Mouse (Mus musculus): ENCODE data around the gene Rrp1.
A peak's percentile ranks its signal among the peaks of the same experiment; 100 is the strongest.
"Not testable (repeated sequence)": the region's sequence is repeated elsewhere in the genome, so short reads cannot be mapped to it uniquely, and the experiment has no call there.

Gene Rrp1

DNA sequence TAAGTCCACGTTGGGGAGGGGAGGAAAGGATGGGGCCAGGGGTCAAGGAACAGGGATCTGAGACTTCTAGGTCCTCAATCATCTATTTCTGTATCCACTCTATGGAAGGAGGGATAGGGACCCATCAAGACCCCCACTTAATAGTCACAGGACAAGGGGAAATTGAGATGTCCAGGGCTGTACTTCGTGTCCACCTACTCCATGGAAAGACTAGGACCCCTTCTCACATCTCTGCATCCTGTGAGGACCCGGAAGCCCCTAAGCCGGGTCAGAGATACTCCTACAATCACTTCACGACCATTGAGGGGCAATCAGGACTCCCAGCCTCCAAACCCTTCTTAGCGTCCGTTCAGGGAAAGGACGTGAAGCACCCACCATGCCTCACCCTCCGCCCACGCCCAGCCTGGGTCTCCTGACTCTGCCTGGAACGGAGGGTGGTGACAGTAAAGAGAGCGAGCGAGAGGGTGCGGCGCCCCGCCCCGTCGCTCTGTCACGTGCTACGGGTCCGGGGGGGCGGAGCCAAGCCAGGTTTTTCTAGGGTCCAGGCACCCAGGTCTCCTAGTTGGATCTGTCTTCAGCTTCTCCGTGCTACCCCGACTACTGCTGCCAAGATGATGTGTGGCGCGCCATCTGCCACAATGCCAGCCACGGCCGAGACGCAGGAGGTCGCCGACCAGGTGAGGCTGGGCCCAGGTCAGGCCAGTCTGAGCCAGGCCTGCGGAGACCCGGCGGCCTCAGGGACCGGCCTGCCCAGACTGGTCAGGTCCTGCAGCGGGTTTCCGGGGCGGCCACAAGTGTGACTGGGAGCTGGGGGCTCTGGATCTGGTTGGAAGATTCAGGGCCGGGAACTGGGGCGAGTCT lies 12.6 kb upstream of the Rrp1 start, which contains the start of gene Cstb:
TSS of gene Cstb (plus strand) at position 489 of the 861 bp plus-strand sequence.
- peak; percentile 88 for DNase-seq

DNA sequence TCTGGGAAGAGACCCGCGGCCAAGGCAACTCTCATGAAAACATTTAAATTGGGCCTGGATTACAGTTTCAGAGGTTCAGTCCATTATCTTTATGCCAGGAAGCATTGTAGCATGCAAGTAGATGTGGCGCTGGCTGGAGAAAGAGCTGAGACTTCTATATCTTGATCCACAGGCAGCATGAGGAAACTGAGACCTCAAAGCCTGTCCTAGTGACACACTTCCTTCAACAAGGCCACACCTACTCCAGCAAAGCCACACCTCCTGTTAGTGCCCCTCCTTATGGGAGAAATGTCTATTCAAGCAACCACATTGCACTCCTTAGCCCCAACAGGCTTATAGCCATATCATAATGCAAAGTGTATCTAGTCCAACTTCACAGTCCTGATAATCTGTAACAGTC lies 9.8 kb upstream of the Rrp1 start:
- no peak for DNase-seq

DNA sequence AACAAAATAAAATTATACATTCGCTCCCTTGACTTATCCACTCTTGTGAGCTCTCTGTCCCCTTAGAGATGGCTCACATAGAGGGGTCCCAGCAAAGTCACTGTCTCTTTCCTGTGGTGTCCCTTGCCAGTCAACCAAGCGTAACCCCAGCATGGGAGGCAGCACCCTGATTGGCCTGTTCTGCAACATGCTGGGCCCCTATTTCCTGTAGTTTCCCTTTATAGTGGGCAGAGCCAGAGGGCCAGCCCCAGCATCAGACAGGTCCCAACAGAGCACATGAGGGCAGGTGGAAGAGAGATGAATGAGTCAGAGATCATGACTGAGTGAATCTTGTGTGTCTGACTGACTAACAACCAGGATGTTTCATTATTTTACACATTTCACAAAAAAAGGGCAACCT lies 8.1 kb upstream of the Rrp1 start:
- DNase-seq = no peak

DNA sequence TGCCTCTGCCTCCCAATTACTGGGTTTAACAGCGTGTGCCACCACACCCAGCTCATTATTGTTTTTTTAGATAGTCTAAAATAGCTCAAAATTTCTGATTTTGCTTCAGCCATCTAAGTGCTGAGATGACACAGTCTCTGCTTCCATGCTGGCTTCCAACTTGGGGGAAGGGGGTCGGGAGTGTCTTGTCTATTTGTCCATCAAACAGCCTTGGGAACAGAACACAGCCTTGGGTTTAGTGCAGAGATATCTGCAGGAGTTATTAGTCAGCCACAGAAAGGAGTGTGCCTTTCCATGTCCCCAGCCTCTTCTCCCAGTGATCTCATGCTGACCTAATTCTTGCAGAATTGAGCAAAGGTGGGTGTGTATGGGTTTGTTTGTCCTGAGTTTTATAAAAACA lies 5.9 kb upstream of the Rrp1 start:
- no peak for DNase-seq

DNA sequence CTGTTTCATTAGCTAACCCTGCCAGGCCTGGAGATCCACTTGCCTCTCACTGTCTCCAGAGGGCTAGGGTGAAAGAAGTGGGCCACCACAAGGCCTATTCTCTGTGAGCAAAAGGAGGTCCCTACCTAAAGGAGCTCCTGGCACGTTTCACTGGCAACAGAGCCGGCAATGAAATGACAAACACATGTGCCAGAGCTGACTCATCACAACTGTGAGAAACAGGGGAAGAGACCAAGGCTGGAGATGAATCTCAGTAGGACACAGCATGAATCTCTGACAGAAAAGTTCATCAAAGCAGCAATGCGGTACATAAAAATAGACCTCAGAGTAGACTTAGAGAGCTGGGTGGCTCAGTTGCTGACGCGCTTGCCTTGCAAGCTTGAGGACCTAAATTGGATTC lies 5.0 kb upstream of the Rrp1 start:
- DNase-seq = no peak

DNA sequence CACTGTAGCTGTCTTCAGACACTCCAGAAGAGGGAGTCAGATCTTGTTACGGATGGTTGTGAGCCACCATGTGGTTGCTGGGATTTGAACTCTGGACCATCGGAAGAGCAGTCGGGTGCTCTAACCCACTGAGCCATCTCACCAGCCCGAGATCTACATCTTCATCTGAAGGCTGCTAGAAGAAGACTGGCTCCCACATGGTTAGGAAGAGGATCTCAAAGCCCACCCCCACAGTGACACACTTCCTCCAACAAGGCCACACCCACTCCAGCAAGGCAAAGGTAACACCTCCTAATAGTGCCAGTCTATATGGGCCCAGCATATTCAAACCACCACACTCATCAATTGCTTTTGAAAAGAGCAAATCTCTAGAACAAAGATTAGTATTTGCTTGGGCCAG lies 2.1 kb upstream of the Rrp1 start:
- DNase-seq = not testable (repeated sequence)

DNA sequence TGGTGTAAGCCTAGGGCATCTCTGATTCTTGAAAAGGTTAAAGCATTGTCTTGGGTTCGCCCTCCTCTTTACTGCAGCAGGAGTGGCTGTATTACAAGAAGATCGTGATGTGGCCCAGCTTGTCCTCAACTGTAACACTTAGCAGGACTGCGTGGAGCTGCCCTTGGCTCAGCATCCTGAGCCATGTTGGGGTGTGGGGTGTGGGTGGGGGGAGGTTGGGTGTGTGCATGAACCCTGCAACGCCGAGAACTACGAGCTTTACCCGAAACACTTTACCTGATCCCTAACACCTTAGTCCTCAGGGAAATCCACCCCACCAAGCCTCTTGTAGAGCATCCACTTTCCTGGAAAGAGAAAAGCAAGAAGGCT lies 293 bp upstream of the Rrp1 start:
- no peak for DNase-seq

DNA sequence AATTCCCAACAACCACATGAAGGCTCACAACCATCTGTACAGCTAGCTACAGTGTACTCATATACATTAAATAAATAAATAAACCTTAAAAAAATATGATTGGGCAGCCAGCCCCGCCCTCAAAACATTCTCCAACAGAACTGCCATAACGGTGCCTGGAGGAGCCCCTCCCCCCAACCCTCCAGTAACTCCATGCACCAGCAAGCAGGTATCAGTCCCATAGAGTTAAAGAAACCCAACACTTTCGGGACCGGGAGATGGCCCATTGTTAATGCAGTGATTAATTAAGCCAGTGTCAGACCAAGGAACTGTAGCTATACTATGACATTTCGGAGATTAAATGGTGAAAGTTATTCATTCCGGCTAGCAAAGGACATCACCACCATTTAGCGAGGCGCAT lies 992 bp downstream of the Rrp1 start:
- DNase-seq = no peak

DNA sequence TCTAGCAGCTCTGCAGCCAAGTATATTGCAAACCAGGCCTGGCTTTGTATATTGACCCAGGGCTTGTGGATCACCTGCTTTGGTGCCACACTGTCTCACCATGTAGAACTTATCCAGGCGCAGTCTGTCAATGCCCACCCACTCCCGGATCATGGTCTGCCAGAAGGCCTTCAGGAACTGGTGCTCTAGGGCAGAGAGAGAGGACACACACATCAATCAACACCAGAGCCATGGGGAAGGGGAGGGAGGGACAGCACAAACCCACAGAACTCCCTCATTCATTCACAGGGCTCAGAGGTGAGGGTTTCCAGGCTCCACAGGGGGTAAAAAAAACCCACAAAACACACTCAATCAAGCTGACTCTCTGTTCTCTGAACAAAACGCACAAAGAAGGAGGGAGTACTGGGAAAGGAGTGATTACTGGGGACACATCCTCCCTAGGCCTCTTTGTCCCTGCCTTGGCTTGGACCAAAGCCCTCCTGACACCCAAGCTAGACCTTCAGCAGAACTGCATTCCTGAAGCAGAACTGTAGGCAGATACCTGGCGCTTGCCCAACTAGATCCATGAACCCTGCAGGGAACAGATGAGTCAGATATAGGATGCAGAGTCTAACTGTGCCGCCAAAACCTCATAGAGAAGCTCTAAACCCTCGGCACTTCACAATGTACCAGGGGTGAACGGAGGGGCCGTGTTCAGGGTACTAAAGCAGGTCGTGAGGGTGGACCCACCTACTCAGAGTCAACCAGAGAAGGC lies 3.6 kb downstream of the Rrp1 start:
- DNase-seq = no peak

DNA sequence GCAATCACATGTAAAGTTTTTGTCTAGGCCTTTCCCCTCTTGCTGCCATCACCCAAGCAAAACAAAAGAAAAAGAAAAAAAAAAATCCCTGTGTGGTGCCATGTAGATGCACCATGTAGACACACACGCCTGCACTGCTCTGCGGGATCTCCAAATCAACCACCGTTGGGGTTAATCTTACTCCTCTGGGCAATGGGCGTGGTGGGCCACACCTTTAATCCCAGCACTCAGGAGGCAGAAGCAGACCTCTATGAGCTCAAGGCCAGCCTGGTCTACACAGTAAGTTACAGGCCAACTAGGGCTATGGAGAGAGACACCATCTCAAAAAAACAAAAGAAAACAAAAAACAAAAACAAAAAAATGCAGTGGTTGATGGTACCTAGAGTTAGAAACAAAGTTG lies 5.7 kb downstream of the Rrp1 start:
- no peak for DNase-seq

DNA sequence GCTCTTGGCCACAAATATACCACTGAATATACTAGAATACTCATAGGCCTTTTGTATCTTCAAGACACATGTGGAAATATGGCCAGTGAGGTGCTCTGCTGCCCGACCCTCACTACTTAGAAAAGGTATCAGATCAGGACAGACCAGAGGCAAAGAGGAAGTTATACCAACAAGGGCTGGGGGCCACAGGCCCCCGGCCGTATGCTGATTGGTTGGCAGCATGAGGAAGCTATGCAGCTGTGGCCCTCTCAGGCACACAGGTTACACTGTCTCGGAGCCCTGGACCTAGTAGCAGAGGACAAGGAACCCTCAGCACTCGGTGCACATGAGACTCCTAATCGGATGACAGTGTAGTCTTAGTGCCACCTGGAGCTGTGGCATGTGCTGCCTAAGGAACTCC lies 6.7 kb downstream of the Rrp1 start:
- no peak for DNase-seq

DNA sequence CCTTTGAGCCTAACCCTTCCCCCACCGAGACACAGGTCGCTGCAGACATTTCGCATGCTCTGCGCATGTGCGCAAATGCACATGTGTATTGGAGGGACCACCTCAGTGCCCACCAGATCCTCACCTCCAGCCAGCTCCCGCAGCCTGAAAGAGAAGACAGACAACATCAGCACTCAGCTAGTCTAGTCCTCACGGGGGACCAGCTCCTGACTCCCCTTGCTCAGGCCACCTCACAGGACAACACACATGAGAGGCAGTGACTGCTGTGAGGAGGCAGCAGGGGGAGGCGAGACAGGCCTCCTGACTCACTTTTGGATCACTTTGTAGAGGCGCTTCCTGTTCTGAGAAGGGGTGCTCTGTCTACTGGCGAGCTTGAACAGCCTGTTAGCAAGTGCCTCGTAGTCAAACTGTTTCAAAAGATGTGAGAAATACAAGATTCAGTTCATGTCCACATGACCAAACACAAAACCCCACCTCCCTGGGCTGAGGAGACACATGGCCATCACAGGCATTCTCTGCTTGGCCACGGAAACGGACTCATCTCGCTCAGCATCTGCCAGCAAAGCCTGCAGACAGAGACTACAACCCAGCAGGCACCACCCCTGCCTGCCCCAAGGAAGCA lies 10.4 kb downstream of the Rrp1 start:
- DNase-seq = no peak

DNA sequence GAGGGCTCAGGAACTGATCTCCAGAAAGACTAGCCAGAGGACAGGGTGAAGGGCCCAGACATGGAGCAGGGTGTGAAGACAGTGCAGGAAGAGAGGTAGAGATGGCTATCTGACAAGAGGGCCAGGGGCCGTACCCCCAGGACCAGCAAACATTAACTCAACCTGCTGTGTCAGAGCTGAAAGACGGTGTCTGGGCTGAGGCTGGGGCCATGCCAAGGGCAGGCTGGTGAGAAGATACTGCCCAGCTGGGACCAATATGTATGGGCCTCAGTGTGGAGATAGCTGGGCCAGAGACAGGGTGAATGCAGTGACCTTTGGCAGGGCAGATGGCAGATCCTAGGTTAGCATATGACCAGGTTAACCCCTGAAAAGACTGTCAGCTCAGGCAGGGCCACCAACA lies 11.7 kb downstream of the Rrp1 start:
- DNase-seq = no peak

DNA sequence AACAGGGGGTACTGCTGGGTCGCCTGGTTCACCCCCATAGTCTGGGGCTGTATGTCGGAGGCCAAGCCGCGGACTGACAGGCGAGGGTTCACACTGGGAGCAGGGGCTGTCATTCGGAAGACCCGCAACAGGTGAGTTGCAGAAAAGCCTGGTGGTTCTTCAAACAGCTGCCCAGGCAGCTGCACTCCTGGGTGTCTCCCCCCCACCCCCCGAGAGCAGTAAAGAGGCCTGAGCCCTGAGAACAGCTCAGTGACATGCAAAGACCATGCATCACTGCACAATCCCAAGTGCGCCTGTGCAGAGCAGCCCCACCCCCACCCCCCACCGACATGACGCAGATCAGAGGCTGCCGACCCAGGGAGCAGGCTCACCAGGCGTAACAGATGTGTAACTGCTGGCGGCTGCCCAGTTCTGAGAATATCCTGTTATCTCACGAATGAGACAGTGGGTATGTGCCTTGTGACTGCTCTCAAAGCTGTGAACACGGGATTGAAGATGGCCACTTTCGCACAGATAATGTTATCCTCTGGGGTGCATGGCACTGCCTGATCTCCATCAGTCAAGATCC lies 13.7 kb downstream of the Rrp1 start:
- DNase-seq = peak in 1 of 2 experiments; percentile 20

DNA sequence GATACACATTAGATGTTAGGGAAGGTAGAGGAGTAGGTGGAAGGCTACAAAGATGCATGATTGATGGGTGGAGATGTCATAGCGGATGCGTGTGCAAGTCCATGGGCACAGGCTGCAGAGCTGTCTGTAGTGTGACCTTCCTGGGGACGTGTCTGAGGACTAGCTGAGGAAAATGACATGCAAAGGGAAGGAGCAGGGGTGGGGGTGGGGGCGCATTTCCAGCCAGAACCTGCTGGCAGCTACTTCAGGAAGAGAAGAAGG lies 16.3 kb downstream of the Rrp1 start:
- DNase-seq = no peak

DNA sequence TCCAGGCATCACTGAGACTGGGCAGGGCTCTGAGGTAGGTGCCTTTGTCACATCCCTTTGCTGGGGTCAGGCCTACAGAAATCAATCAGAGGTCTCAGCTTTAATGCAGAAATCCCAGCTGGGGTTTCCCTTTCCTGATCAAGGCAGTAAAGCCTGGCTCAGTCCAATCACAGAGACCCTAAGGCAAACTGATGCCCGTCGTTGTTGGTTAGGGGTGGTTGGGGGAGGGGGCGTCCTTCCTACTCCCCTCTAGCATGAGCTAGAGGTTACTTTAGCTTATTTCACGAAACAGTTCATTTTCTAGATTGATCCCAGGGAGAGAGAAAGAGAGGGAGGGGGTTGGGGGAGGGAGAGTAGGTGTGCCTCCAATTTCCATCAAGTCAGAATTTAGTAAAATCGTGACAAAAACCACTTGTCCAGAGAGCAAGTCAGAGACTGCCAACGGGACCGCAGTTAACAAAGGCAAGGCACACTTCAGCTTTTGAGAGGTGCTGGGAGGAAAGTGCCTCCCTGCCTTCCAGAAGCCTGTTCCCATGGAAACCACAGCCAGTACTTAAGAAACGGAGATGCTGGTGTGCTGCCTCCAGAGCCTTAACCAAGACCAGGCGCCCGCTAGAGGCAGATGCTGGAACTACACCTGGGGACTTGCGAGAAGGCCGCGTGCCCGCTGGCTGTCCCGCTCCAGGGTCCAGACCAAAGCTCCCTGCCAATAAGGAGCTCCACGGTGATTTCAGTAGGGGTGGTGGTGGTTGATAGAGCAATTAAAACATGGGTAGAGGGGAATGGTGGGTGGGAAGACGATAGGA lies 16.8 kb downstream of the Rrp1 start:
- DNase-seq = peak; percentile 91 to 94

DNA sequence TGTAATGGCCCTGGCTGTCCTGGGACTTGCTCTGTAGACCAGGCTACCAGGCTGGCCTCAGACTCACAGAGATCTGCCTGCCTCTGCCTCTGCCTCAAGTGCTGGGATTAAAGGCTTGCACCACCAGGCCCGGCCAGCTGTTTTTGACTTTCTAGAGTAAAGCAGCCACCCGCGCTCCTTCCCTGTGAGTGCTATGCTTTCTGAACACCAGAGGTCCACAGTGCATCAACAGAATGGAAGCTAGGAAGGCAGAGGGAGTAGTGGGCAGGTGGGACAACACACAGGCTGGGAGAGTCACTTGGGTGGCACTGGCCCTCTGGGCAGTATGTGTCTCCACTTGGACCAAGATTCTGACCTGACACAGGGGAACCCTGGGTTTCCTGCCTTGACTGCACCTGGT lies 17.5 kb downstream of the Rrp1 start:
- no peak for DNase-seq

DNA sequence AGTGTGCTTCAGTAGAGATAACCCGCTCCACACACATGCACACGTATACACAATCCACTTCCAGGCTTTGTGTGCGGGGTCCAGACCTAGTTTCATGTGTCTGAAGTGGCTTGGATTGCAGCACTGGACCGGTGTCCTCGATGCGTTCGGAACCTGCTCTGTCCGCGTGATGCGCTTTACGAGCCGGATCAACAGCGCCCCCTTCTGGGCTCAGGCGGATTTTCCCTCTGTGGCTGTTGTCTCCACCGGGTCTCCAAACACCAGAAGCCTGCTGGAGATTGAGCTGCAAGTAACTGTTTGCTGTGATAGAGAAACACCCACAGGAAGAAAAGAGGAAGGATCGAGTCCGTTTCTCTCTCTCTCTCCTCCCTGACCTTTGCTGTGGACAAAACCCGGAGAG lies 20.8 kb downstream of the Rrp1 start:
- DNase-seq = peak; percentile 81 to 87

DNA sequence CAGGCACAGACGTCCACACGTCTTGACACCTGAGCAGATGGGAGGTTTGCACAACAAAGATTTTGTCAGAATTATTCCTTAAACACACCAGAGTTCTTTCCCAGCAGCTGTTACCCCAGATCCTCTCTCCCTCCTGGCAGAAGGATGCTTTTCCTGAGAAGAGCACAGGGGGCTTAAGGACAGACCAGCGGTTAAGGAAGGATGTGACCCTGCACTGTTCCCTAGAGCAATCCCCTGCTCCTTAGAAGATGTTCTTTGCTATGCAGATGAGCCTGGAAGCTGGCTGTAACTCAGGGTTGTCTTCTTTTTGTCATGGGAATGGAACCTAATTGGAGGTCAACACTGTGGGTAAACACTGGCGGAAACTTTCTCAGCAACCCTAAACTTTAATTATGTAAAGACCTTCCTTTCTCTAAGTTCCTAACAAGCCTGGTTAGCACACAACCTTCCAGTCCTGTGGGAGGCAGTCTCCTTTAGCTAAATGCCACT lies 21.8 kb downstream of the Rrp1 start:
- no peak for DNase-seq

DNA sequence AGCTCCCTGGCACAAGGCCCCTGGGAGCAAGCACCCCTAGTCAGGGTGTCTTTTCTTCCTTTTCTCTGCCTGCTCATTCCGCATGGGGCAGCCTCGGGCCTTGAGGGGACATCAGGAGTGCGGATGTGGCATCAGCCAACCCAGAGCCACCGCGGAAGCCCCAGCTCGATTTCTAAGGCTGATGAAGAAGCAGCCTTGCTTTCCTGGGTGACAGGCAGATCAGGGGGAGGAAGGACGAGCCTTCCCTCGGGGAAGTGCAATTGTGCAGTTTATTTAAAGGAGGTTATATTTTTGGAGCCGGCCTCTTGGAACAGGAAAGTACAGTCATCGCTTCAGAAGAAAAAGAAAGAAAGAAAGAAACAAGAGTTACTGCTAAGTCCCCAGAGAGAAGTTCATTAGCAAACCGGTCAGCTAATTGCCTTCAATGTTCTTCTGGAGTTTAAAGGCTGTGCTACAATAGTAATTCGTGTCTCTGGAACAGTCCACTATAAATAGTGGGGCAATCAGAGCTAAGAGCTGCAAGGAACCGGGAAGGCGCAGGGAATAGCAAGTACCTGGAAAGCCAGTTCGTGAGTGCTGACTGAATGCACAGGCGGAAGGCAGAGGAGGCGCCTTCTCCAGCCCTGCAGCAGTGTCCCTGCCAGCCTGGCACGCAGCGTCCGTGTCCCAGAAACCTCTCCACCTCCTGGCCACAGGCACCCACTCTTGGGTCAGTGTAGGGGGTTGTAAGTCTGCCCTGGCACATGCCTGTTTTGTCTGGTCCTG lies 24.4 kb downstream of the Rrp1 start:
- no peak for DNase-seq

DNA sequence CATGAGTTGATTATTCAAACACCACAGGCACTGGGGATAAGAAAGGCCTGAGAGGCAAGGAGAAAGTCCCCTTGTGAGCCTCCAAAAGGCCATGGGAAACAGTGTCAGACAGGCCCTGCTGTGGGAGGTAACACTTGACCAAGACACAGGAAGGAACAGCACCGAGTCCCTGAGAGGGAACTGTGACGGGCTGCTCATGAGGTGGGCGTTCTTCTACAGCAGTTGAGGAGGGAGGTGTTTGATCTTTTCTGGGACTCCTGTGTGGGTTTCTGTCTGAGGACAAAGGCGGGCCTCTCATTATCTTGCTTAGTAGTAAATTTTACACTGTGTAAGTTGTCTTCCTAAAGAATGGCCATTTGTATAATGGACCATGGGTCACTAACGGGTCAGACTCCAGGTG lies 27.3 kb downstream of the Rrp1 start:
- no peak for DNase-seq

DNA sequence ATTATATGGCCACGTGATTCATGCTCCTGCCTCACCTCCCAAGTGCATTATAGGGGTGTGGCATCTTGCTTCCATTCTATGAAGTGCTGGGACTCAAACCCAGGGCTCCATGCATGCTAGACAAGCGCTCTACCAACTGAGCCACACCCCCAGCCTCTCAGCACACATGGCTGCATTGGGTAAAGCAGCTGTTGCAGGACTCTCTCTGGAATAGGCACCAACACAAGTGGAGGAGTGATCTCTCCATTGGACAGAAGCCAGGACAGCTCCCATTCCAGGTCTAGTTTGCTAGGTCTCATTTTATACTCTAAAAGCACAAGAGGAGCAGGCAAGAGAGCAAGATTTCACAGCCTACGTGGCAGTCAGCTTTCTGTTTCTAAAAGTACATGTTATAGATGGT lies 29.3 kb downstream of the Rrp1 start:
- no peak for DNase-seq

All from lung, postnatal 4 days (tissue).